Mouse (Mus musculus) embryonic stem cell, embryonic (primary cell): ENCODE results near the gene Tmem167.

Experiments used
- CTCF ChIA-PET, 4 experiments: fragments of 300-600 bp in 2 of 4; fragments of 350-600 bp in 2 of 4; sonication (Branson Sonifier 250); formaldehyde crosslinking; loops; one replicate each; lab custom pipeline; 2022; ENCODE audit warnings: inconsistent platforms in 2 of 4; lab: Charles Lee
- POLR2A ChIA-PET, 4 experiments: fragments of 300-600 bp in 2 of 4; fragments of 350-600 bp in 2 of 4; sonication (Branson Sonifier 250); formaldehyde crosslinking; loops; one replicate each; lab custom pipeline; 2022; ENCODE audit warnings: antibody characterized with exemption in 4 of 4, inconsistent platforms in 1 of 4; lab: Charles Lee

Gene Tmem167

GRCm38 (mm10) chr13:90088962-90089824, at the start of gene Tmem167, which contains the start of gene Xrcc4:
Gene Tmem167, plus strand, starts transcription at chr13:90089123.
Gene Xrcc4, minus strand, starts transcription at chr13:90089608.
- POLR2A ChIA-PET: interaction anchor here in 3 of 4 experiments (0.5 to 2.1 kb wide), 19 partner anchors 8 to 1338 kb away, joined by 3 to 17 read pairs (median 3); no protein-coding TSS in a partner anchor
- CTCF ChIA-PET: no interaction called here

GRCm38 (mm10) chr13:90039613-90040012, 49.3 kb upstream of the Tmem167 start:
- ChIA-PET CTCF (no interaction called here), POLR2A (no interaction called here)

- CTCF ChIA-PET: no interaction called here
- POLR2A ChIA-PET: no interaction called here
Observed at GRCm38 (mm10) chr13:90051735-90052134, 37.2 kb upstream of the Tmem167 start.

GRCm38 (mm10) chr13:90052408-90052807, 36.5 kb upstream of the Tmem167 start:
- ChIA-PET POLR2A (no interaction called here), CTCF (no interaction called here)

GRCm38 (mm10) chr13:90061877-90062276, 27.0 kb upstream of the Tmem167 start:
- ChIA-PET POLR2A (no interaction called here), CTCF (interaction anchor here in 1 of 4 experiments (0.6 kb wide), 1 partner anchor 1311 kb away, joined by 4 read pairs; no protein-coding TSS in a partner anchor)

GRCm38 (mm10) chr13:90089825-90090183, 881 bp downstream of the Tmem167 start:
- ChIA-PET CTCF (interaction anchor here in 1 of 4 experiments (0.6 kb wide), 1 partner anchor 600 kb away, joined by 7 read pairs; no protein-coding TSS in a partner anchor), POLR2A (interaction anchor here in 1 of 4 experiments (1.2 to 2.1 kb wide), 4 partner anchors 10 to 19 kb away, joined by 3 to 17 read pairs (median 8); no protein-coding TSS in a partner anchor)

- CTCF ChIA-PET: interaction anchor here in 1 of 4 experiments (0.5 kb wide), 1 partner anchor 202 kb away, joined by 3 read pairs; no protein-coding TSS in a partner anchor
Observed at GRCm38 (mm10) chr13:90101514-90101913, 12.6 kb downstream of the Tmem167 start.

GRCm38 (mm10) chr13:90106139-90106538, 17.2 kb downstream of the Tmem167 start:
- ChIA-PET CTCF (interaction anchor here in 1 of 4 experiments (0.7 kb wide), 1 partner anchor 258 kb away, joined by 3 read pairs; no protein-coding TSS in a partner anchor), POLR2A (interaction anchor here in 2 of 4 experiments (1.2 to 1.9 kb wide), 2 partner anchors 9 to 18 kb away, joined by 5 to 8 read pairs; partner anchors contain the start of gene Tmem167 (in 1 of the 2))

More at GRCm38 (mm10) chr13:90101514-90101913, 12.6 kb downstream of the Tmem167 start:
- POLR2A ChIA-PET: interaction anchor here in 3 of 4 experiments (0.6 to 1.6 kb wide), 3 partner anchors 9 to 13 kb away, joined by 3 to 5 read pairs (median 3); partner anchors contain the start of gene Tmem167 (in 2 of the 3)

GRCm38 (mm10) chr13:90108746-90109145, 19.8 kb downstream of the Tmem167 start:
- POLR2A ChIA-PET: interaction anchor here in 3 of 4 experiments (0.9 to 1.4 kb wide), 4 partner anchors 9 to 36 kb away, joined by 3 to 5 read pairs (median 4); partner anchors contain the start of genes Tmem167 (in 2 of the 3) and Xrcc4 (in 1 of the 3)

GRCm38 (mm10) chr13:90111681-90112080, 22.8 kb downstream of the Tmem167 start:
- ChIA-PET CTCF (no interaction called here), POLR2A (no interaction called here)

More at GRCm38 (mm10) chr13:90108746-90109145, 19.8 kb downstream of the Tmem167 start:
- CTCF ChIA-PET: interaction anchor here in 1 of 4 experiments (1.0 kb wide), 1 partner anchor 9 kb away, joined by 3 read pairs; no protein-coding TSS in a partner anchor

- POLR2A ChIA-PET: no interaction called here
Observed at GRCm38 (mm10) chr13:90136156-90136910, 47.4 kb downstream of the Tmem167 start.

GRCm38 (mm10) chr13:90141681-90142080, 52.8 kb downstream of the Tmem167 start:
- CTCF ChIA-PET: interaction anchor here in 1 of 4 experiments (0.6 kb wide), 1 partner anchor 308 kb away, joined by 6 read pairs; no protein-coding TSS in a partner anchor
- POLR2A ChIA-PET: no interaction called here

More at GRCm38 (mm10) chr13:90136156-90136910, 47.4 kb downstream of the Tmem167 start:
- CTCF ChIA-PET: no interaction called here

- ChIA-PET CTCF (no interaction called here), POLR2A (no interaction called here)
Observed at GRCm38 (mm10) chr13:90143245-90143644, 54.3 kb downstream of the Tmem167 start.

- ChIA-PET POLR2A (no interaction called here), CTCF (no interaction called here)
Observed at GRCm38 (mm10) chr13:90151881-90152280, 63.0 kb downstream of the Tmem167 start.

GRCm38 (mm10) chr13:90152536-90153273, 63.8 kb downstream of the Tmem167 start:
- CTCF ChIA-PET: no interaction called here
- POLR2A ChIA-PET: no interaction called here

- CTCF ChIA-PET: no interaction called here
- POLR2A ChIA-PET: no interaction called here
Observed at GRCm38 (mm10) chr13:90164147-90164546, 75.2 kb downstream of the Tmem167 start.

GRCm38 (mm10) chr13:90167044-90167443, 78.1 kb downstream of the Tmem167 start:
- POLR2A ChIA-PET: interaction anchor here in 1 of 4 experiments (0.6 kb wide), 1 partner anchor 53 kb away, joined by 3 read pairs; no protein-coding TSS in a partner anchor
- CTCF ChIA-PET: no interaction called here
